Mouse (Mus musculus) liver, embryonic 16.5 days (tissue): Measurements from ENCODE around the gene Msln. TPM values are rescaled to one million over a fixed set of nuclear protein-coding genes. Genes with fewer than 3 reads are reported as not detected.
"Not testable (repeated sequence)": the region's sequence is repeated elsewhere in the genome, so short reads cannot be mapped to it uniquely, and the experiment has no call there.

Experiments used
- ATAC-seq: fragments of 200-750 bp; cut with Nextera tagmentation; 2 replicates; pipeline ENCODE4 v1.8.0; 2017; ENCODE audit warnings: low read depth, mild to moderate bottlenecking, moderate number of reproducible peaks, moderate library complexity
- H3K27ac ChIP-seq: fragments of 300-500 bp; sonication (generic); 2 replicates; pipeline ENCODE4 v1.5.1; 2014; ENCODE audit warnings: mild to moderate bottlenecking, low read length
- H3K27me3 ChIP-seq: fragments of 300-500 bp; sonication (generic); 2 replicates; pipeline ENCODE4 v1.6.1; 2014; ENCODE audit warnings: low read depth, low read length, mixed read lengths; ENCODE audit not compliant: control insufficient read depth, insufficient read depth
- H3K36me3 ChIP-seq: fragments of 300-500 bp; sonication (generic); 2 replicates; pipeline ENCODE4 v1.6.1; 2014; ENCODE audit warnings: mild to moderate bottlenecking; ENCODE audit not compliant: control insufficient read depth, insufficient read depth
- H3K4me1 ChIP-seq: fragments of 300-500 bp; sonication (generic); 2 replicates; pipeline ENCODE4 v1.6.1; 2014; ENCODE audit warnings: low read depth, low read length, mixed read lengths; ENCODE audit not compliant: control insufficient read depth
- H3K4me2 ChIP-seq: fragments of 300-500 bp; sonication (generic); 2 replicates; pipeline ENCODE4 v1.6.1; 2014; ENCODE audit warnings: low read depth, low read length, mixed read lengths
- H3K4me3 ChIP-seq: fragments of 300-500 bp; sonication (generic); 2 replicates; pipeline ENCODE4 v1.5.1; 2014; ENCODE audit warnings: low read depth, mild to moderate bottlenecking, low read length
- H3K9ac ChIP-seq: fragments of 300-500 bp; sonication (generic); 2 replicates; pipeline ENCODE4 v1.6.1; 2014; ENCODE audit warnings: low read depth, low read length
- H3K9me3 ChIP-seq: fragments of 300-500 bp; sonication (generic); replicated peaks from 2 replicates; pipeline ENCODE4 v1.6.1; 2016; ENCODE audit warnings: low read length; ENCODE audit not compliant: control insufficient read depth
- WGBS: fragments of 180-500 bp; shearing (Covaris S2); extraction: QIAGEN DNeasy Blood & Tissue Kit; methylation state at CpG from one replicate; pipeline ENCODE4 v1.1.7; 2014; ENCODE audit not compliant: insufficient replicate concordance; 5-methylcytosine and 5-hydroxymethylcytosine counted together
- polyA plus RNA-seq: library from polyadenylated mRNA; unstranded; fragments of >200 nt; fragmentation: Nextera tagmentation; extraction: Ambion mirVana; gene quantifications from 2 replicates; pipeline ENCODE4 v1.2.1, GENCODE M21; 2015

The Msln gene
- polyA plus RNA-seq, 1 experiment from 2014 or later = 3.4 TPM

GRCm38 (mm10) chr17:25756378-25757242, 2.4 kb upstream of the Msln start:
- Histone ChIP-seq H3K36me3 (no peaks in the 10 kb centered on the region), H3K9me3 (no peaks in the 10 kb centered on the region), H3K9ac (no peak overlapping the region), H3K27me3 (no peaks in the 10 kb centered on the region), H3K27ac (no peak overlapping the region), H3K4me1 (no peaks in the 10 kb centered on the region), H3K4me2 (no peak overlapping the region), H3K4me3 (no peak overlapping the region)
- WGBS = 60% methylated on average over 9 of the region's 9 CpGs
- ATAC-seq = no peak

- ATAC-seq = no peak
- Histone ChIP-seq H3K27me3 (no peaks in the 10 kb centered on the region), H3K36me3 (no peaks in the 10 kb centered on the region), H3K4me3 (no peak overlapping the region), H3K4me2 (no peak overlapping the region), H3K9ac (no peak overlapping the region), H3K4me1 (no peaks in the 10 kb centered on the region), H3K9me3 (no peaks in the 10 kb centered on the region), H3K27ac (no peak overlapping the region)
- WGBS = 22% methylated on average over 4 of the region's 4 CpGs
Observed at GRCm38 (mm10) chr17:25755627-25756377, 1.6 kb upstream of the Msln start.

GRCm38 (mm10) chr17:25755086-25755485, 908 bp upstream of the Msln start:
- no peaks in the 10 kb centered on the region for H3K27me3 ChIP-seq
- no peak overlapping the region for H3K4me3 ChIP-seq
- 50% methylated on average over 4 of the region's 4 CpGs for WGBS
- H3K9me3 ChIP-seq = no peaks in the 10 kb centered on the region
- no peak overlapping the region for H3K27ac ChIP-seq
- H3K4me1 ChIP-seq = no peaks in the 10 kb centered on the region
- H3K9ac ChIP-seq = no peak overlapping the region
- no peak overlapping the region for H3K4me2 ChIP-seq
- H3K36me3 ChIP-seq = no peaks in the 10 kb centered on the region
- no peak for ATAC-seq

- no peaks in the 10 kb centered on the region for H3K27me3 ChIP-seq
- no peak overlapping the region for H3K4me2 ChIP-seq
- no peak for ATAC-seq
- no peaks in the 10 kb centered on the region for H3K4me1 ChIP-seq
- H3K27ac ChIP-seq = no peak overlapping the region
- WGBS = 56% methylated on average over 5 of the region's 5 CpGs
- no peaks in the 10 kb centered on the region for H3K9me3 ChIP-seq
- no peak overlapping the region for H3K9ac ChIP-seq
- no peaks in the 10 kb centered on the region for H3K36me3 ChIP-seq
- H3K4me3 ChIP-seq = no peak overlapping the region
Observed at GRCm38 (mm10) chr17:25751446-25751845, 2.7 kb downstream of the Msln start.

- no peaks in the 10 kb centered on the region for H3K4me1 ChIP-seq
- no peaks in the 10 kb centered on the region for H3K27me3 ChIP-seq
- no peak overlapping the region for H3K9ac ChIP-seq
- H3K27ac ChIP-seq = no peak overlapping the region
- no peaks in the 10 kb centered on the region for H3K9me3 ChIP-seq
- no peaks in the 10 kb centered on the region for H3K36me3 ChIP-seq
- 57% methylated on average over 6 of the region's 6 CpGs for WGBS
- no peak overlapping the region for H3K4me3 ChIP-seq
- H3K4me2 ChIP-seq = no peak overlapping the region
- no peak for ATAC-seq
Observed at GRCm38 (mm10) chr17:25749314-25749713, 4.9 kb downstream of the Msln start.

- 75% methylated on average over 4 of the region's 4 CpGs for WGBS
- no peaks in the 10 kb centered on the region for H3K4me1 ChIP-seq
- H3K36me3 ChIP-seq = no peaks in the 10 kb centered on the region
- H3K9me3 ChIP-seq = no peaks in the 10 kb centered on the region
- H3K27ac ChIP-seq = no peak overlapping the region
- no peak overlapping the region for H3K9ac ChIP-seq
- no peak overlapping the region for H3K4me3 ChIP-seq
- no peaks in the 10 kb centered on the region for H3K27me3 ChIP-seq
- no peak for ATAC-seq
- no peak overlapping the region for H3K4me2 ChIP-seq
Observed at GRCm38 (mm10) chr17:25748238-25748637, 5.9 kb downstream of the Msln start.

GRCm38 (mm10) chr17:25744311-25744710, 9.9 kb downstream of the Msln start:
- no peak for ATAC-seq
- WGBS = 56% methylated on average over 10 of the region's 10 CpGs
- Histone ChIP-seq H3K36me3 (no peaks in the 10 kb centered on the region), H3K4me1 (no peaks in the 10 kb centered on the region), H3K4me2 (no peak overlapping the region), H3K27me3 (no peaks in the 10 kb centered on the region; the same call in 1 of the 2 replicates), H3K9me3 (no peaks in the 10 kb centered on the region), H3K4me3 (no peak overlapping the region), H3K27ac (no peak overlapping the region), H3K9ac (no peak overlapping the region)

GRCm38 (mm10) chr17:25743831-25744230, 10.3 kb downstream of the Msln start:
- H3K27ac ChIP-seq = no peak overlapping the region
- no peak overlapping the region for H3K4me3 ChIP-seq
- no peaks in the 10 kb centered on the region for H3K4me1 ChIP-seq
- H3K36me3 ChIP-seq = no peaks in the 10 kb centered on the region
- WGBS = 64% methylated on average over 9 of the region's 9 CpGs
- H3K27me3 ChIP-seq = no peaks in the 10 kb centered on the region; the same call in 1 of the 2 replicates
- no peak overlapping the region for H3K9ac ChIP-seq
- no peaks in the 10 kb centered on the region for H3K9me3 ChIP-seq
- no peak overlapping the region for H3K4me2 ChIP-seq
- ATAC-seq = no peak

GRCm38 (mm10) chr17:25741471-25741870, 12.7 kb downstream of the Msln start:
- not testable (repeated sequence) for H3K9me3 ChIP-seq, H3K4me1 ChIP-seq, H3K9ac ChIP-seq, H3K4me3 ChIP-seq, ATAC-seq, H3K4me2 ChIP-seq, H3K27ac ChIP-seq, H3K27me3 ChIP-seq, H3K36me3 ChIP-seq
- 65% methylated on average over 12 of the region's 12 CpGs for WGBS
